15 mouse cellular contexts compared by ENCODE assay signal in the genomic region with DNA sequence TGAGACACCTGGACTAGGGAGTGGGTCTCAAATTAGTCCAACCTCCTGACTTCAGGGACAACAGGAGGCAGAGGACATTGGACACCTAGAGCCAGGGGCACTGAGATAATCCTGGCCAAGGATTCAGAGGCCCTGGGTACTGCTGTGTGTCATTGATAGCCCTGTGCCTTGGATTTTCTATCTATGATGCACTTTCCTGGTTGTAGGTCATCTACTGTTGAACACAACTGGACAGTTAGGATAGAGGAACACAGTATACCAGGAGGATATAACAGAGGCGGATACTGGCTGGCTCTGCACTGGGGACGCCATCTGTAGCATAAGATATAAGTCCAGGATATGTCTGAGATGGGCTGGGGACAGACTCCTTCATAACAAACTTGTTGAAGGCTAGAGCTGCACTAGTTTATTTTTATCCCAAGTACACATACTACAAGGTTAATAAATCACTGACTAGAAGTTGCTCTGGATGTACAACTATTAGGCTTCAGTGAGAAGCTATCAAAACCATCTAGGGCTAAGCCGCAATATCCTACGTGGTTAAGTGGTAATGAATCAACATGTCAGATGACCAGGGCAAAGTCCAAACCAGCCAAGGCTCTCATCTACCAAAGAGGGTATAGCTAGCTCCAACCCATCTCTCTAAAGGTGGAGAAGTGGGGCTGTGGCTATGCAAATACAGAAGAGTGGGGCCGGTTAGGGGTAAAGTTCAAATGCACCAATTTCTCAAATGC.
DNase-seq lines count a peak whose midpoint lies in the region; ATAC-seq and TF ChIP-seq lines count a peak whose summit lies in the region.
"Had no signal": no experiment of that assay in that cellular context is flagged by ENCODE, and none has a peak within 500 bp of the region (broad histone marks: within the 10 kb centered on the region; RNA-seq: fewer than 3 reads in every experiment).

No protein-coding gene starts in this region.

- no peak overlapping the region for H3K4me3 ChIP-seq in heart, adult 2 months
- H3K4me3 ChIP-seq in neural tube, embryonic 13.5 days = no peak overlapping the region
- H3K4me3 ChIP-seq: embryonic facial prominence, embryonic 12.5 days; forebrain, embryonic 13.5 days; left cerebral cortex, adult 2 months had no signal

- no peak overlapping the region for H3K9ac ChIP-seq in heart, adult 2 months (ENCODE audit: low read depth, low read length)
- H3K9ac ChIP-seq in neural tube, embryonic 13.5 days = no peak overlapping the region
- H3K9ac ChIP-seq: embryonic facial prominence, embryonic 12.5 days; forebrain, embryonic 13.5 days had no signal

- no peak for TF ChIP-seq POLR2A in heart, adult 2 months (IDR thresholded peaks at IDR 0.05; ENCODE audit: insufficient read depth, low read depth, low read length)

- H3K79me2 ChIP-seq in heart, adult 2 months (replicated peaks; ENCODE audit: control insufficient read depth, insufficient read depth, low read length) = no peaks in the 10 kb centered on the region

- no peak for TF ChIP-seq EP300 in heart, adult 2 months (IDR thresholded peaks at IDR 0.05; ENCODE audit: insufficient read depth, low read depth, low read length)

- no peak for TF ChIP-seq CTCF in heart, adult 2 months (IDR thresholded peaks at IDR 0.05)

- no peak overlapping the region for H3K4me2 ChIP-seq in neural tube, embryonic 13.5 days
- H3K4me2 ChIP-seq: embryonic facial prominence, embryonic 12.5 days; forebrain, embryonic 13.5 days; liver, embryonic 11.5 days had no signal

- ATAC-seq in neural tube, embryonic 13.5 days (ENCODE audit: low read depth) = peak; percentile 37; the same call in 1 of the 2 replicates
- no peak for ATAC-seq in CD4-positive, CD25-positive, alpha-beta regulatory T cell, adult 4 months
- ATAC-seq: forebrain, embryonic 13.5 days; midbrain, embryonic 16.5 days had no signal

- intact Hi-C loops in heart, adult 2 months (cut with DNase I) = no loop called here
- intact Hi-C loops in heart, postnatal 25 days (cut with DNase I) = no loop called here

- WGBS in heart, adult 2 months = 75% methylated on average over 5 of the region's 5 CpGs
- WGBS in neural tube, embryonic 13.5 days = 83% methylated on average over 5 of the region's 5 CpGs

- no peak for DNase-seq in heart, adult 2 months
- no peak for DNase-seq in heart, postnatal 25 days (ENCODE audit: low spot score)
- no peak for DNase-seq in neural tube, embryonic 10.5 days (ENCODE audit: extremely low spot score, low spot score)
- peak; percentile 76 for DNase-seq in kidney, postnatal 14 days
- DNase-seq in gastrocnemius, adult 8-10 months (ENCODE audit: low spot score in 2 of 2) = no peak
- no peak for DNase-seq in frontal cortex, postnatal 36 days (ENCODE audit: low spot score in 2 of 2)
- DNase-seq: B cell, adult 2 months; cerebellum, adult 9-11 months had no signal

- peak overlapping the region; percentile 58 for H3K27ac ChIP-seq in heart, adult 2 months
- peak overlapping the region; percentile 79 for H3K27ac ChIP-seq in neural tube, embryonic 13.5 days (replicated peaks)
- H3K27ac ChIP-seq: embryonic facial prominence, embryonic 12.5 days; forebrain, embryonic 13.5 days; left cerebral cortex, adult 2 months had no signal

- H3K4me1 ChIP-seq in heart, adult 2 months (ENCODE audit: control insufficient read depth, insufficient read depth, low read length) = peaks cover 12% of the 10 kb centered on the region
- H3K4me1 ChIP-seq in neural tube, embryonic 13.5 days (replicated peaks) = peaks cover 27% of the 10 kb centered on the region
- H3K4me1 ChIP-seq: embryonic facial prominence, embryonic 12.5 days had no signal

- no peaks in the 10 kb centered on the region for H3K9me3 ChIP-seq in neural tube, embryonic 13.5 days
- H3K9me3 ChIP-seq: embryonic facial prominence, embryonic 12.5 days; forebrain, embryonic 13.5 days had no signal

- H3K27me3 ChIP-seq in heart, adult 2 months (ENCODE audit: control insufficient read depth, insufficient read depth, low read length) = no peaks in the 10 kb centered on the region
- H3K27me3 ChIP-seq in neural tube, embryonic 13.5 days = no peaks in the 10 kb centered on the region
- H3K27me3 ChIP-seq: embryonic facial prominence, embryonic 12.5 days; forebrain, embryonic 13.5 days had no signal

- H3K36me3 ChIP-seq in heart, adult 2 months (ENCODE audit: control insufficient read depth, insufficient read depth, low read length) = peaks cover 26% of the 10 kb centered on the region
- H3K36me3 ChIP-seq in neural tube, embryonic 13.5 days = 0 out of 2 replicates have a peak, but pooled peaks cover 3% of the 10 kb centered on the region
